Mouse (Mus musculus): ENCODE measurements at regions not wholly inside any gene's neighbourhood (a gene's known extent, or its start where the extent isn't known, plus 50 kb on each side); places are given as distances from the start of the nearest gene placed in this dataset.

DNA sequence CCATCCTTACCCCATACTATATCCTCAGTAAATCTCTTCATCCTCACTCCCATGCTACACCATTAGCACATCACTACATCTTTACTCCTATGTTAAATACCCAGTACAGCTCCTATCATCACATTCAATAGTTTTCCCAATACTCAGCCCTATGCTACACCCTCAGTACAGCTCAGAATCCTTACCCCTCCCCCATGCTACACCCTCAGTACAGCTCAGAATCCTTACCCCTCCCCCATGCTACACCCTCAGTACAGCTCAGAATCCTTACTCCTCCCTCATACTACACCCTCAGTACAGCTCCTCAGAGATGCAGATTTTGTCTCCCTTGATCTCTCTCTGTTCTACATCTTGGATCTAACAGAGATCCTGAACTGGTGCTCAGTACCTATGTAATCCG lies 472.1 kb upstream of the Man1a start:
- Histone ChIP-seq H3K27ac (ENCODE audit: control insufficient read depth, low read depth, low read length) (no peak overlapping the region), H3K27me3 (ENCODE audit: control insufficient read depth in 1 of 2, insufficient read depth in 2 of 2, low read length in 2 of 2) (no peaks in the 10 kb centered on the region), H3K4me1 (ENCODE audit: control insufficient read depth in 1 of 2, insufficient read depth in 2 of 2, low read length in 2 of 2) (no peaks in the 10 kb centered on the region), H3K9ac (ENCODE audit: control insufficient read depth, low read depth, low read length, poor library complexity, severe bottlenecking) (no peak overlapping the region), H3K79me2 (ENCODE audit: control insufficient read depth, insufficient read depth, low read length, poor library complexity) (no peaks in the 10 kb centered on the region), H3K36me3 (ENCODE audit: control insufficient read depth in 1 of 2, insufficient read depth in 2 of 2, low read length in 2 of 2) (no peaks in the 10 kb centered on the region), H3K4me3 (ENCODE audit: control insufficient read depth in 1 of 2, insufficient read depth in 1 of 2, low read depth in 2 of 2, low read length in 2 of 2) (no peak overlapping the region), H3K9me3 (replicated peaks; ENCODE audit: insufficient read depth, low read length) (no peaks in the 10 kb centered on the region)
- TF ChIP-seq RCOR1 (IDR thresholded peaks at IDR 0.05; ENCODE audit: low read depth, low read length) (no peak), JUND (IDR thresholded peaks at IDR 0.05; ENCODE audit: low read depth, low read length) (no peak), MYB (IDR thresholded peaks at IDR 0.05; ENCODE audit: low read depth, low read length) (no peak), ZMIZ1 (IDR thresholded peaks at IDR 0.05; ENCODE audit: low read depth, low read length) (no peak), CHD2 (IDR thresholded peaks at IDR 0.05; ENCODE audit: low read length) (no peak), ZNF384 (IDR thresholded peaks at IDR 0.05; ENCODE audit: low read depth, low read length) (no peak), ZKSCAN1 (IDR thresholded peaks at IDR 0.05; ENCODE audit: low read depth, low read length) (no peak), MEF2A (IDR thresholded peaks at IDR 0.05; ENCODE audit: extremely low read depth, insufficient replicate concordance, low read depth, low read length, poor library complexity, severe bottlenecking) (no peak), POLR2A (IDR thresholded peaks at IDR 0.05; ENCODE audit: control insufficient read depth in 1 of 2, insufficient read depth in 1 of 2, low read depth in 1 of 2, low read length in 2 of 2, poor library complexity in 1 of 2) (no peak), NELFE (IDR thresholded peaks at IDR 0.05; ENCODE audit: low read depth, low read length) (no peak), TCF12 (IDR thresholded peaks at IDR 0.05; ENCODE audit: low read depth, low read length) (no peak), MYC (IDR thresholded peaks at IDR 0.05; ENCODE audit: low read depth, low read length) (no peak), MAFK (IDR thresholded peaks at IDR 0.05; ENCODE audit: borderline replicate concordance, low read depth, low read length) (no peak), MAZ (IDR thresholded peaks at IDR 0.05; ENCODE audit: low read depth, low read length) (no peak), POLR2AphosphoS5 (IDR thresholded peaks at IDR 0.05; ENCODE audit: borderline replicate concordance, low read depth, low read length) (no peak), POLR2AphosphoS2 (IDR thresholded peaks at IDR 0.05; ENCODE audit: low read length) (no peak), USF2 (IDR thresholded peaks at IDR 0.05; ENCODE audit: borderline replicate concordance in 1 of 2, insufficient read depth in 1 of 2, low read depth in 1 of 2, low read length in 2 of 2) (no peak)
- no peak for DNase-seq (ENCODE audit: low read depth, low spot score)

DNA sequence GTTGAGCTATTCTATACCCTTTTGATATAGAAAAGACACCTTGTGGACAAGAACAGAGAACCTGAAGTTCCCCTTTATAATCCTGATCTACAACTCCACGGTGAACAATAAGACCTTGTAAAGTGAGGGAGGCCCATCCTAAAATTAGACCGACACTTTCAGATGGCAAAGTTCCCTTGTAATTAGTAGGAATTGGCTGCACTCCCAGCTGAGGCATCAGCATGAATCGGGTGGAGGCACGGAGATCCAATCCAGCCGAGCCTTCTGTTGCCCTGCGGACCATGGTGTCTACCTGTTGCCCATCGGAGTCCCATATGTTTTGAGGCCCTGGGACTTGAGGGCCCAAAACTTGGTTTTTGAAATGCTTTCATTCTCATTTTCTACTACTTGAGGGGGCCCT lies 456.2 kb upstream of the Man1a start:
- Histone ChIP-seq H3K4me1 (ENCODE audit: control insufficient read depth in 1 of 2, insufficient read depth in 2 of 2, low read length in 2 of 2) (no peaks in the 10 kb centered on the region), H3K36me3 (ENCODE audit: control insufficient read depth in 1 of 2, insufficient read depth in 2 of 2, low read length in 2 of 2) (no peaks in the 10 kb centered on the region), H3K4me3 (ENCODE audit: control insufficient read depth in 1 of 2, insufficient read depth in 1 of 2, low read depth in 2 of 2, low read length in 2 of 2) (no peak overlapping the region), H3K27me3 (ENCODE audit: control insufficient read depth in 1 of 2, insufficient read depth in 2 of 2, low read length in 2 of 2) (no peaks in the 10 kb centered on the region), H3K27ac (ENCODE audit: control insufficient read depth, low read depth, low read length) (no peak overlapping the region), H3K9me3 (replicated peaks; ENCODE audit: insufficient read depth, low read length) (no peaks in the 10 kb centered on the region), H3K79me2 (ENCODE audit: control insufficient read depth, insufficient read depth, low read length, poor library complexity) (no peaks in the 10 kb centered on the region), H3K9ac (ENCODE audit: control insufficient read depth, low read depth, low read length, poor library complexity, severe bottlenecking) (no peak overlapping the region)
- no peak for TF ChIP-seq ZC3H11A (IDR thresholded peaks at IDR 0.05; ENCODE audit: low read depth, low read length)
- no peak for TF ChIP-seq NELFE (IDR thresholded peaks at IDR 0.05; ENCODE audit: low read depth, low read length)
- no peak for DNase-seq (ENCODE audit: low read depth, low spot score)
